Mouse (Mus musculus) left cerebral cortex, postnatal 4 days (tissue): Measurements from ENCODE around the gene Man2c1. TPM values are rescaled to one million over a fixed set of nuclear protein-coding genes. Genes with fewer than 3 reads are reported as not detected.

Experiments
- DNase-seq: peaks from one replicate; pipeline ENCODE4 v3.0.0-alpha.2; 2022
- intact Hi-C: fragments of 180-260 bp; cut with DNase I; formaldehyde crosslinking; loops from one replicate; pipeline ENCODE4 v1.15.1; 2025
- total RNA-seq, 2 experiments: library from RNA; stranded (reverse); gene quantifications; 2 replicates each; pipeline ENCODE4 v1.2.3; 2021

Man2c1 gene
- total RNA-seq, 2 experiments from 2014 or later: 190 to 207 TPM

DNA sequence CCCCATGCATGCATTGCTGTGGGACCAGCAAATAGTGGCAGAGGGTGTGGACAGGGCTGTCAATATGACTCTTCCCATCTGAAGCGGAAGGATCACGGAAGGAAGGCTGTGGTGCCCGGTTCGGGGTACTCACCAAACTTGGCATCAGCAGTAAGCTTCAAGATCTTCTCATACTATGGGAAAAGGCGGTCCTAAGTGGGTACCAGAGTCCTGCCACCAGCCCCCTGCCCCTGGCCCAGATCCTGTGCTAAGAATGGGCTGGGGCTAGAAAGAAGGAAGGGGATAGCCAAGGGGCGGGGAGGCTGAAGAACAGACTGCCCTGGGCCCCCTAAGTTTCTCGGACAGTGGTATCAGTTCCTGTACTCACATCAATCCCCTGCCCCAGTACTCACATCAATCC is 25.9 kb downstream of the Man2c1 start:
- intact Hi-C loops: no loop called here
- DNase-seq: no peak

DNA sequence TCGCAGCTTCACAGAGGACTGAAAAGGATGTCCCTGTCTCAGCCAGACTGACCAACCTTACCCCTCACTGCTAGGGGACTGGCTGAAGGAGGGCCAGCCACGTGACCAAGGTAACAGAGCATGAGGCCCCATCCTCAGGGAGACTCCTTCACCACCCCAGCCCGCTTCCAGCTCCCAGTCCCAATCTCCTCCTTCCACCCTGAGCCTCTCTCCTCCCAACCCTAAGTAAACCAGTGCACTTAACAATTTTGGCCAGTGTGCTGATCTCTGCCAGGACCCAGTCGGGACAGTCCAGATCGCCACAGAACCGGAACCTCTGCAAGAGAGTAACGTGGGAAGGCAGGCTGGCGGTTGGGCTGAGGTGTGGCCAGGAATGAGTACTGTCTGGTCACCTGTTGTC is 26.3 kb downstream of the Man2c1 start:
- DNase-seq: no peak
- intact Hi-C loops: no loop called here

DNA sequence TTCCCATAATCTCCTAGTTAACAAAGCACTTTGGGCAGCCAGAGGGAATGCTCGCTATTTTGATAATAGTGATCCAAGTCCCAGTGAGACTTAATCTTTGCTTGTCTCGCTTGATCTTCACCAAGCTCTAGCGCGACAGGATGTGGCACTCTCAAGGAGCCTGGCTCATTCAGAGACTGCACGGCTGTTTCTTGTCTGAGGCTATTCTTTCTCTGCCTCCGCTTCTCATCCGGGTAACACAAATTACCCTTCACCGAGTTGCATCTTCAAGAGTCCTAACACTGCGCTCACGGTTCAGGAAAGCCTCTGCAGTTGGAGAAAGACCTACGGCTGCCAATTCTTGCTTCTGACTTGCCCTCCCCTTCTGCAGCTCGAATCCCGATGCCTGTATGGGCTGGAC is 27.0 kb downstream of the Man2c1 start:
- intact Hi-C loops: no loop called here
- DNase-seq: no peak

DNA sequence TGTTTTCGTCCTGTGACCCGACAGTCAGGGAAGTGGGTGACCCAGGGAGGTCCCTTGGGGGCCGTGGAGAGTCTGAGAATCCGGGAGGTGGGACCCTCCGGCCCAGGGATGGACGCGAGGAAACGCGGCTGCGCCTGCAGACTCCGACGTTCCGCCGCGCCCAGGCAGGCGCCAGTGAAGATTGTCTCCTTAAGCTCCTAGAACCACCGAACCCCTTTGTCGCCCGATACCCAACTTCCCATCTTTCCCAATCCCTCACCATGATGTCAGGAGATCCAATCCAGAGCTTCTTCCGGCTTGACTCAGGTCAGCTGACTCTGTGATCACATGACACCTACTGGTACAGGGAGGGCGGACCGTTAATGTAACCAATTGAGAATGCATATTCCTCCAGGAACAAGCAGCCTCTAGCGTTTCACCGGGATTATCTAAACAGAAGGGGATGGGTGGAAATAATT is 27.6 kb downstream of the Man2c1 start, which contains the start of gene Commd4:
Gene Commd4 (minus strand): TSS at position 319 of the 458 bp plus-strand sequence.
- intact Hi-C loops: no loop called here
- DNase-seq: peak; percentile 97

DNA sequence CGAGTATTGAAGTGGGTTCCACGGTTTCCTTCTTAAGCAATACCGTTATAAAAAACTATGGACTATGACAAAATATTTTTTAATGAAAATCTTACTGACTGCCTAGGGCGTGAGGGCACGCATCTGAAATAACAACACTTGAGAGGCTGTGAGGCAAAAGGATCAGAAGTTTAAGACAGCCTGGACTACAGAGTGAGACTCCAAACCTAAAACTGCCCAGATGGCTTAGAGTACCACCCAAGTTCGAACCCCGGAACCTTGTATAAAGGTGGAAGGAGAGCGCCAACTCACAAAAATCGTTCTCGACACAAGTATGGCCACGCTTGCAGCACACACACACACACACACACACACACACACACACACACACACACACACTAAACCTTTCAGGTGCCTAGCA is 28.0 kb downstream of the Man2c1 start:
- no peak for DNase-seq
- intact Hi-C loops: no loop called here

DNA sequence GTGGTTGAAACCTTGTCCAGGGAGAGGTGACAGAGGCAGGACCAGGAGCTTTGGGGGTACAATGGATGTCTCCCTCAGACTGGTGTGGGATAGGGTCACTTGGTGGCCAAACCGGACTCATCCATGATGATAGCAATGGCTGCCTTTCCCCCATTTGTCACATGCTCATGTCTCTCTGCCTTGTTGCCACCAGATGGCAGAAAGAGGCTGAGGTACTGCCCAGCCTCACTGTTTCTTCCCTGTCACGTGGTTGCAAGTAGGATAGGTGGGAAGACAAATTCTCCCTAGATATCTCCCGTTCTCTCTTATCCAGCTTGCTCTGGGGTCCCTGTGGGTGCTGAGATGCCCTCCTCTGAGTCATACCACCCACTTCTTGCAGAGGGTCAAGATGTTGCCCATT is 32.0 kb downstream of the Man2c1 start:
- intact Hi-C loops: no loop called here
- DNase-seq: no peak

DNA sequence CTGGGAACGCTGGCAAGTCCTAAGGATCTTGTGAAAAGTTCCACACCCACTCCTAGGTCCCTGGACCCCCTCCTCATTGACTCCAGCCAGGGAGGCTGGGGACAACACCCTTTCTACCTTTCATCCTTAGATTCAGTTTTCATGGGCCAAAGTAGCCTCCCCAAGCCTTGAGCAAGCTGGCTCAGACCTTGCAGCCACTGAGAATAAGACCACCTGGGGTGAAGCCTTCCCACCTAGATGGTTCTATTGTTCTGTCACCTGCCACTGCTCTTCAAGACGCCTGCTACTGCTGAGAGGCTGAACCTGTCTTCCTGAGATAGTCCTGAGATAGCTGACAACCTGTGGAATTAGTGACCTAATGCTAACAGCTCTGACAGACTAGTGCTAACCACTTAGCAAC is 32.6 kb downstream of the Man2c1 start:
- intact Hi-C loops: no loop called here
- DNase-seq: no peak

DNA sequence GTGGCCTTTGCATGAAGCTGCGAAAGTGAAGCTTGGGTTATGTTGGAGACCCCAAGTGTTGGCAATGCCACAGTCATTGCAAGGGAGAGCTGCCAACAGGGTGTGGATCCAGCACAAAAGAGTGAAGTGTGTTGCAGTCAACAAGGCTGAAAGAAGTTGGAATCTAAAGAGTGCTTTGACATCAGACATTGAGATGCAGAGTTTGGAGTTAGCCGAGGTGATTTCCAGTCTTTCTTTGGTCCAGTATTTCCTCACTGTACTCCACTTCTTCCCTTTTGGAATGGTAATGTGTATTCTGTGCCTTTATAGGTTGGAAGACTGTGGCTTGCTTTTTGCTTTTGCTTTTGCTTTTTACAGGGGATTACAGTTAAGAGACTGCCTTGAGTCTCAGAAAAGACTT is 35.7 kb downstream of the Man2c1 start:
- intact Hi-C loops: no loop called here
- DNase-seq: no peak

DNA sequence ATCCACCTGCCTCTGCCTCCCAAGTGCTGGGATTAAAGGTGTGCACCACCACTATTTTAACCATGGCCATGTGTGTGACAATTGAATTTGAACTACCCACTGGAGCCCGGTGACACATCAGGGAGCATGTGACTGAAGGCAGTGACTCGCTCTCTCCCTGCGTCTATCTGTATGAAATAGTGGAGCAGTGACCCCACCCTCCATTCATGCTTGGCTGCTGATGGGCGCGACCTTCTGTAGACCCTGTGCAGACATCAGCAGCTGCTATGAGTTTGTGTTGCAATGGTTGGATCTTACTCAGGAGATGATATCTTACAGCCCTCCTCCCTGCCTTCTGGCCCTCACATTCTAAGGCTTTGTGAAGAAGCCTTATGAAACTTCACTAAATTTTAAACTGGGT is 37.9 kb downstream of the Man2c1 start:
- intact Hi-C loops: no loop called here
- DNase-seq: no peak

Other genes with a start within 250 kb of the Man2c1 start
- gene Snx33, start 202.3 kb upstream of the Man2c1 start, total RNA-seq: 1 to 10 TPM; 3.1 to 3.8 TPM
- gene Imp3, start 193.2 kb upstream of the Man2c1 start, total RNA-seq: 10 to 100 TPM; 52.1 to 53.0 TPM
- 10 to 100 TPM; 16.7 to 16.9 TPM for gene Snupn, start 179.8 kb upstream of the Man2c1 start, total RNA-seq
- 10 to 100 TPM; 39.2 to 41.3 TPM for gene Ptpn9, start 135.8 kb upstream of the Man2c1 start, total RNA-seq
- gene Sin3a, start 58.6 kb upstream of the Man2c1 start, total RNA-seq: 10 to 100 TPM; 42.4 to 45.8 TPM
- 1 to 10 TPM; 7.6 to 8.8 TPM for gene Neil1, start 17.6 kb downstream of the Man2c1 start, total RNA-seq
- gene Commd4, start 27.6 kb downstream of the Man2c1 start, total RNA-seq: 100 to 1,000 TPM in 1 of 2 experiments, 10 to 100 TPM in 1; 99.8 to 101 TPM
- gene Trcg1, start 105.9 kb downstream of the Man2c1 start, total RNA-seq: not detected
- 10 to 100 TPM; 10.3 to 11.3 TPM for gene 1700017B05Rik, start 131.9 kb downstream of the Man2c1 start, total RNA-seq